Mouse (Mus musculus) lung, postnatal 4 days (tissue): ENCODE data around the gene Mettl7a1.
A peak's percentile ranks its signal among the peaks of the same experiment; 100 is the strongest.
"Not testable (repeated sequence)": the region's sequence is repeated elsewhere in the genome, so short reads cannot be mapped to it uniquely, and the experiment has no call there.

ENCODE experiments used
- DNase-seq, 2 experiments: peaks; one replicate each; pipeline ENCODE4 v3.0.0; 2021

The Mettl7a1 gene

GRCm38 (mm10) chr15:100349496-100349895 is 45.6 kb downstream of the Mettl7a1 start:
- DNase-seq = no peak

- no peak for DNase-seq
These were observed 47.6 kb downstream of the Mettl7a1 start for GRCm38 (mm10) chr15:100351501-100352060.

- no peak for DNase-seq
These were observed 48.8 kb downstream of the Mettl7a1 start, which contains the start of the genes Methig1 and Mettl7a2 for GRCm38 (mm10) chr15:100352711-100353250. TSS of gene Methig1 (plus strand) at chr15:100353149. TSS of gene Mettl7a2 (plus strand) at chr15:100353200.

GRCm38 (mm10) chr15:100353399-100353798 is 49.5 kb downstream of the Mettl7a1 start:
- not testable (repeated sequence) for DNase-seq

GRCm38 (mm10) chr15:100355876-100356275 is 51.9 kb downstream of the Mettl7a1 start:
- DNase-seq = no peak

- no peak for DNase-seq
These were observed 60.3 kb downstream of the Mettl7a1 start, which contains the start of gene Higd1c for GRCm38 (mm10) chr15:100364242-100364641. TSS of gene Higd1c (plus strand) at chr15:100364542.

- not testable (repeated sequence) for DNase-seq
These were observed 62.0 kb downstream of the Mettl7a1 start for GRCm38 (mm10) chr15:100365967-100366366.

- no peak for DNase-seq
These were observed 63.2 kb downstream of the Mettl7a1 start for GRCm38 (mm10) chr15:100367119-100367518.

- peak; percentile 37 to 73 for DNase-seq
These were observed 71.1 kb downstream of the Mettl7a1 start for GRCm38 (mm10) chr15:100375066-100375465.

GRCm38 (mm10) chr15:100377847-100378505 is 74.0 kb downstream of the Mettl7a1 start:
- not testable (repeated sequence) for DNase-seq
